Mouse (Mus musculus) T-helper 2 cell (primary cell): ENCODE measurements around the gene Arl10.

Experiments
- in situ Hi-C: fragments of 300-600 bp; cut with MboI, MseI; formaldehyde crosslinking; loops from one replicate; pipeline ENCODE4 v1.15.1; 2025; ENCODE audit warnings: high pct_unique_total_duplicates

Arl10 gene

DNA sequence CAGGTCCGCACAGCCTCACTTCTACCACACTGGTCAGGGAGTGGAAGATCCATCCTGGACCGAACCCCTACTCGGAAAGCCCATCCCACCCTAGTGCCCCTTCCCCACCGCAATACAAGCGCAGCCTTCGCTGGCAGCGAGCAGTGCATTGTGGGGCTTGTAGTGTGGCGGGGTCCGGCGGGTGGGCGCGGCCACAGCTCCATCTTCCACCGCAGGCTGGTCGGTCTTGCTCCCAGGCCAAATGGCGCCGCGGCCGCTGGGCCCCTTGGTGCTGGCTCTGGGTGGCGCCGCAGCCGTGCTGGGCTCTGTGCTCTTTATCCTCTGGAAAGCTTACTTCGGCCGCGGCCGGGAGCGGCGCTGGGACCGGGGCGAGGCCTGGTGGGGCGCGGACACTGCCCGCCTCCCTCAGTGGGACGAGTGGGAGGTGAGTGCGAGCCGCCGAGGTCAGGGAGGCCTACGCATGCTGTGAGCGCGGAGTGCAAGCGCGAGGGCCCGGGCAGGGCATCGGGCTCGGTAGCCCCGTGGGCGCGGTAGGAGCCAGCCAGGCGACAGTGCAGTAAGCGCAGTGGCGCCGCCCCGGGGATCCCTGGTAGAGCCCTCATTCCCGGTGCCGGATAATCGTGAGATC, at the start of gene Arl10:
Gene Arl10 (plus strand): TSS at position 162 of the 628 bp plus-strand sequence.
- in situ Hi-C loops = no loop called here

DNA sequence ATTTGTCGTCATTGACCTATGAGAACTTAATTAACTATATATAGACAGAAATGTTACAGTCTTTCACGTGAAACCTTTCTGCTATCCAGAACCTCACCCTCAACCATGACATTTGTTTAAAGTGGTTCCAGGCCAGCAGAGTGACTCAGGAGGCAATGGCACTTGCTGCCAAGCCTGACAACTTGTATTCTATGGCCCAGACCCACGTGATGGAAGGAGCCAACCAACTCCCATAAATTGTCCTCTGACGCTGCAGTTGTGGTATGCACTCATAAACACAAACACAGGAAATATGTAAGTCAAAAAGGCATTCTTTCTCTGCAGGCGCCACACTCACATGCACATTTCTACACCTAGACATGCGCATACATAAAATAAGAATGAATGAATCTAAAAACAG, 47.7 kb upstream of the Arl10 start:
- in situ Hi-C loops = no loop called here

DNA sequence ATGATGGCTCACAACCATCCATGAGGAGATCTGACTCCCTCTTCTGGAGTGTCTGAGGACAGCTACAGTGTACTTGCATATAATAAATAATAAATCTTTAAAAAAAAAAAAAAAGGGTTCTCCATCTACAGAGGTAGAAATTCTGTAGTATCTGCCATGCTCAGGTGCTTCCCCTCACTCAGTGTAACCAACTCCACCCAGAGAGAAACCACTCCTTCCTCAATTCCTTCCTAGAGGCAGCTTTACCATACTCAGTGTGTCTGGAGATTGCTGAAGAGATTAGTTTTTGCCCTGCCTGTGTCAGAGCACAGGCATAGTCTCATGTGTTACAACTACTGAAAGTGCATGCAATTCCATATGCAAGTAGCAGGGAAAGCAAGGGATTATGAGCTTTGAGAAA, 42.7 kb upstream of the Arl10 start:
- in situ Hi-C loops = no loop called here

DNA sequence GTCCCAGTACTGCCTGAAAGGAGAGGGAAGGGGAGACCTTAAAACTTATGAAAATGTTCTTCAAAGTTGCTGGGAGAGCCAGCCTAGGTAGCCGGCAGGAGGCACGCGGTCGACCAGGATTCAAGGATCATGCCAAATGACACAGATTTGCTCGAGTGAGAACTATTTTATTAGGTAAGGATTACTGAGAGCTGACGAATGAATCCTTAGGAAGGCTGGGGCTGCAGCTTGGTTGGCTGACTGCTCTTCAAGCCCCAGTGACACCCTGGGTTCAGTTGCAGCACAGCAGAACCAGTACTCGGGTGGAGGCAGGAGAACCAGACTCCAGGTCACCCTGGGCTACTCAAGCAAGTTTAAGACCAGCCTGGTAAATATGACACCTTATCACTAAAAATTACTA, 26.8 kb upstream of the Arl10 start:
- in situ Hi-C loops = no loop called here

DNA sequence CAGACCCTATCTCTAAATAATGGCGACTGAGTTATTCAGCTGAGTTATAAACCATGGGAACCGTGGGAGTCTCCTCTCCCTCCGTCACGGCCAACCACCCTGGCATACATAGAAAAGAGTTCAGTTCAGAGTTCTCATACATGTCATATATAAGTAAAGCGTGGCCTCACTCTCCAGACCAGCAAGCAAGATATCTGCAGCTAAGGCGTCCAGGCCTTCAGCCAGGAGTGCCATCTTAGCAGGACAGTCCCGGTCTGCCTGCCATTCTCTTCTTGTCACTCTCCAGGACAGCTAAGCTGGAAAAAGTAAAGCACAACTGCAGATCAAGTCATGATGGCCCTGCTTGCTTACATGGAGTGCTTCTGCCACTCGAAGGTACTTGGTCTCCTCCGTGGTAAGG, 18.6 kb upstream of the Arl10 start:
- in situ Hi-C loops = no loop called here

DNA sequence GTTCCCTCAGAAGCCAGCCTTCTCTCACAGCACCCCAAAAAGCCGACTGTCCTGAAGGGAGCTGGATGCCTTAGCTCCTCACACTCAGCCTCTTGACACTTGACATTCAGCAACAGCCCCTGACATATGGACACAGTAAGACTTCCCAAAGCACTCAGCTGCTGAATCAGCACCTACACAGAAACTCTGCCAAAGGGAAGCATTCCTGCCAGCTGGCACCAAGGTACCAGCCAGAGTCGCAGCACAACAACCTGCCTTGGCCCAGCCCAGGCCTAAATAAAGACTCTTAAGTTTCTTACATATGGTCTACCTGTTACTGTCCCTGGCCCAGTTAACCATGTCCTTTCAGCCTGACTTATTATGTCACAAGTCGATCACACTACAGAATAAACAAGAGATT, 18.0 kb upstream of the Arl10 start:
- in situ Hi-C loops = no loop called here

DNA sequence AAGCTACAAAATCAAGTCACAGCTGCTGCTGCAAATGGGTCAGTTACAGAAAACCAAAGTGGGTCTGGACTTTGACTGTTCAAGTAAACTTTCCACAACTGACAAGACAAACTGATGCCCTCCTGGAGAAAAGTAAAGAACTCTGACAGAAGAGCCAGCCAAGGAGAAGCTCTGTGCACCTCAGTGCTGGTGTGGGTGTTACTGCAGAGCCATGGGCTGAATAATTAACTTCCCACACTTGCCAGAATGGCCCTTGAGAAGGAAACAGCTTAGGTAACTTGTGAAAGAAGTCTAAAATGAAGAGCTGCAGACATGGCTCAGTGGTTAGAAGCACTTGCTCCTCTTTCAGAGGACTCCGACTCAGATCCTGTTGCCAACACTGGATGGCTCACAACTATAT, 17.2 kb upstream of the Arl10 start:
- in situ Hi-C loops = no loop called here

DNA sequence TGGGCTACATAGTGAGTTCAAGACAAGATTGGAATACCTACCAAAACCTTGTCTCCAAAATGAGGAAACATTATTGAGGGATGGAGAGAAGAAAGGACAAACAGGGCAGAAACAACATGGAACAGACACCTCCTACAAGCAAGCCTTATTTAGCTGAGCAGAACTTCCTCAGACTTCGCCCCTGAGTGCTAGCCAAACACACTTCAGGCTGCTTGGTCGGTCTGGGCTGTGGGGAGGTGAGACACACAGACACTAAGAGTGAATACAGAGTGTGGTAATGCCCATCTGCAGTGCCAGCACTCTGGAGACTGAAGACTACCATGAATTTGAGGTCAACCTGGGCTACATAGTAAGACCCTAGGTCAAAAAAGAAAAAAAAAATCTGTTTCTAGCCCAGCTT, 15.2 kb upstream of the Arl10 start:
- in situ Hi-C loops = loop anchor here (10.0 kb wide), 1 partner anchor 1175 kb away; no protein-coding TSS in a partner anchor

DNA sequence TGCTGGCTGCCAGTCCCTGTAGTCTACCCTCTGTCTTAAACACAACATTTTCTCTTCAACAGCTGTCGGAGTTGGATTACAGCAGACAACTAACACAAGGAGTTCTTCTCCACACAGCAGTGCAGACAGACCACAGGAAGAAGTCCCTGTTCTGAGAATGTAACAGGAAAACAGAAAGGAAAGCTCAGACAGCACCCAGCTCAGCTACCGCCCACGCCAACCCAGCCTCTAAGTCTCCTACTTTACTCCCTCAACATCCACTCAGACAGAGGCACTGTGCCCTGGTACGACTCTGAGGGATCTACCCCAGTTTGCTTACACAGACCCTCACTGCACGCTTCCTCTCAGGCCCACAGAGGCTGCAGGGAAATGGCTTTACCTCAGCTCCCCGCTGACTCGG, 14.2 kb upstream of the Arl10 start:
- in situ Hi-C loops = loop anchor here (10.0 kb wide), 1 partner anchor 1176 kb away; no protein-coding TSS in a partner anchor

DNA sequence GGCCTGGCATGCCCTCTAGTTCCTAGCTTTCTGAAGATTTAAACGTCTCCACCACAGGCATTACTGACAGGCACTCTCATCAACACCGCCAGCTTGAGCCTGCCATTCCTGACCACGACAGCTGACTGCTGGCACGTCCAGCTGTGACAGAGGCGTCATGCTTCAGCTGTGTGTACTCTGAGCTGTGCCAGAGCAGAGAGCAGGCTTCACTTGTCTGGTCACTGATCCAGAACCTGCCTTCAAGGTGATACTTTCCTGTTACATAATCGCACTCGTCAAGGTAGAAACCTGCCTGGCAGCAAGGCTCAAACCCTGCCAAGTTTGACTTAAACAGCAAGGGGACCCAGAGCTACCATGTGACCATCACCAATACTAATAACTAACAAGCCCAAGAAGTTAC, 12.3 kb upstream of the Arl10 start:
- in situ Hi-C loops = loop anchor here (10.0 kb wide), 1 partner anchor 1178 kb away; no protein-coding TSS in a partner anchor

DNA sequence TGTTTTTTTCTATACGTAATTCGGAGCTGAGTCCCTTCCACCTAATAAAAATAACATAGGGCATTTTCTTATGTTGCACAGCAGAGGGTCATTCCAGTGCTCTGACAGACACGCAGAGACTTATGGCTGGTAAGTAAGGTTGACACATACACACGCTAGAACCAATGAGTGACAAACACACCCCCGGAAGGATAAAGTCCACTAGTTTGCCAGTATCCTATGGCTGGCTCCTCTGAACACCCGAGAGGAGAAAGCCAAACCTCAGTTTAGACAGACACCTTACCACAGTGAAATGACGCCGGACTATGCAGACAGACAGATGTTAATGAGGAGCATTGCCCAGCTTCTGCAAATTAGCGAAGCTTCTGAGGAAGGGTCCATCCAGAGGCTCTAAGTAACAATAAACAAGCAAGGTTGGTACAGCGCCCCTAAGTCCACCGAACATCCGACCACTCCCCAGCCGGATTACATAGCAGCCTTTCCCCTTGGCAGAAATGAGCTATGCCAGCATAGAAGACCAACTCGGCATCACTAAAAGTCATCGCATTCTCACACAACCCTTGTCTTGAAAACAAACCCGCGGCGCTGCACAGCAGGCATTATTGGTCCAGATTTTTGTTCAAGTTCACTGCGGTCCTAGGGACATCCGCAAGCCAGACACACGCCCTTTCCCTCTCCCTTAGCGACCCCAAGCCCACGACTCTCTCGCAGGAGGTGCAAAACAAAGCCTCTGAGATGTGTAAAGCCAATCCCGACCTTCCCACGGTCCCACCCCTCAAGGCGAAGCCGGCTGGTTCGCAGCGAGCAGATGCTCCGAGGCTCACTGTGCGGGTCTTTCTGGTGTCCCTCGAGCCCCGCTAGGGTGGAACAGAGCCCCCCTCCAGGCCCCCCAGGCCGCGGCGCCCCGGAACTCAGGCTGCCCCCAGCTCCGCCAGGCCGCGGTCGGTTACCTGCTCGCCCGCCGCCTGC, 10.3 kb upstream of the Arl10 start:
- in situ Hi-C loops = loop anchor here (10.0 kb wide), 1 partner anchor 1180 kb away; no protein-coding TSS in a partner anchor

DNA sequence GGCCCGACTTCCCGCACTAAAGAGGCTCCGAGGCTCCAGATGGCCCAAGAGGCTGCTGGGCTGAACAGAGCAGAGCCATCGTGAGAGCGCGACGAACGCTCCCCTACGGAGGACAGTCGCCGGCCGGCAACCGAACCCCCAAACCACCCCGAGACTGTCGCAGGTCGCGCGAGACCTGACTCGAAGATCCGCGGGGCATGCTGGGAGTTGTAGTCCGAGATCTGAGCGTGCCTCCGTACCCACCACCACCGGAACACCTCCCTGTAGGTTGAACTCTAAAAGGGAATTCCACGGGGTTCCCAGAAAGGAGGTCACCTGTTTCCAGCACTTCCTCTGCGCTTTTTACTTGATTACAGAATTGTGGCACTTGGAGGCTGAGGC, 9.6 kb upstream of the Arl10 start, which contains the start of gene 4833439L19Rik:
Gene 4833439L19Rik (minus strand): TSS at position 235 of the 381 bp plus-strand sequence.
- in situ Hi-C loops = loop anchor here (10.0 kb wide), 1 partner anchor 1180 kb away; no protein-coding TSS in a partner anchor

DNA sequence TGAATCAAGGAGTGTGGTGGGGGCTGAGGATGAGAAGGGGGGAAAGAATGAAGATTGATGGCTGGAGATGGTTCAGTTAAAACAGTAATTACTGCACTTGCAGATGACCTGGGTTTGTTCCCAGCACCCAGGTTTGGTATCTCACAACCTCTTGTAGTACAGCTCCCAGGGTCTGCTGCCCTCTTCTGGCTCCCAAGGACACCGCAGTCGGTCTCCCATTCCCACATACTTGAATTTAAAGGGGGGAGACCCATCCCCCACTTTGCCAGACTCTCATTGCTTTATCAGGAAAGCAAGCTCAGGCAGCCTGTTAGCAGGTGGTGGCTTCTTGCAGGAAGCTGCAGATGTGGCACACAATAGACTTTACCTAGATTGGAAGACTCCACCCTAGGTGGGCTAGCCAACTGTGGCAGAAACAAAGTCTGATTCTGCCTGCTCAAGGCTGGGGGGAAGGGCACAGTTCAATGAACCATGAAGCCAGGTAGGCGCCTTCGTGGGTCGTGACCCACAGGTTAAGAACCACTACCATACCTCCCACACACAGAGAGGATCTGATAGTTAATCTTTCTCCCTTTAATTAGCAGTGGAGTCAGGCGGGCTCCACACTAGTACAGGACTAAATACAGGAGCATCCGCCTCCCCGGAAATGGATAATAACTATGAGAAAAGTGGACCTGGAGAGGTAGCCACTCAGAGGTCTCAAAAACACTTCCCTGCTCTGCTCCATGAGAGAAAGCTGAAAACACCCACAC, 9.0 kb upstream of the Arl10 start:
- in situ Hi-C loops = loop anchor here (10.0 kb wide), 1 partner anchor 1181 kb away; no protein-coding TSS in a partner anchor

DNA sequence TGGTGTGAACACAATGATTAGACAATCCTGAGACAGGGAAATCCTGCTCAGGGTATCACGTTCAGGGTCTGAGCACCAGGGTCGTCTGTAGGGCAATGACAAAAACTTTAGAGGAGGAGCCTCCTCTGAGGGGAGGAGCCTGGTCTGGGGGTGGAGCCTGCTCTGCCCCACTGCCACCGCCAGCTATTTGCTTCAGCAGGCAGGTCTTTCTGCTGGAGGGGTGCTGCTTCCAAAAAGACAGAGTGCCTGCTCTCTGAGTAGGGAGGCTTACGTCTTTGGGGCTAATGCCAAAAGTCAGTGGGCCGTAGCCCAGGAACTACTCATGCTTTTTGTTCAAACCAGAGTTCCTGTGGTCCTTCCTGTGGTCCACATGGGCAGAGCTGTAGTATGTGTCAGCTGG, 6.4 kb upstream of the Arl10 start:
- in situ Hi-C loops = loop anchor here (10.0 kb wide), 1 partner anchor 1184 kb away; no protein-coding TSS in a partner anchor

DNA sequence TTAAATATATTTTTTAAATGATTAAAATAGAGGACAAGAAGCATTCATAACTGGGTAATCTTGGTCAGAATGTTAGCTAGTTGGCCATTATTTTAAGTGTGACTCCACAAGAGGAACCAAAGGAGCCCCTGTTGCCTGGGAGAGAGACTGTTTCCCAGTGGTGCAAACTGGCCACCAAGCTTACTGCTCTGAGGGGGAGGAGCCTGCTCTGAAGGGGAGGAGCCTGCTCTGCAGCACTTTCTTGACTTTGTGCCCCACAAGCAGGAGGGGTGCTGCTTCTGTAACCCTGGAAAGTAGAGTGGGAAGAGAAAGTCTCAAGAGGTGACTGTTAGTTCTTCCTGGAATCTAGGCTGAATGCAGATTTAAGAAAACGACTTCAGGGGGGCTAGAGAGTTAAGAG, 5.5 kb upstream of the Arl10 start:
- in situ Hi-C loops = loop anchor here (10.0 kb wide), 1 partner anchor 1184 kb away; no protein-coding TSS in a partner anchor

DNA sequence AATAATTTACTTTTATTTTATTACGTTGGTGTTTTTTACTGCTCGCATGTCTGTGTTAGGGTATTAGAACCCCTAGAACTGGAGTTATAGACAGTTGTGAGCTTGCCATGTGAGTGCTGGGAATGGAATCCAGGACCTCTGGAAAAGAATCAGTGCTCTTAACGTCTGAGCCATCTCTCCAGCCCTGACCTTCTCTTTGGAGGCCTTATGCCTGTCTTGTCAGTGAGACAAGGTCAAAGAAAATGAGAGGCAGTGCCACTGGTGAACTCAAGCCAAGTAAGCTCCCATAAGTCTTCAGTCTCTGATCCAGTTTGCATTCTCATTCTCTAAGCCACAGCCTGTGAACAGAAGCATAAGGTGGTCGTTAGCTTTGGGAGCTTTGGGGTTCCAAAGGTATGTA, 4.1 kb upstream of the Arl10 start:
- in situ Hi-C loops = no loop called here

DNA sequence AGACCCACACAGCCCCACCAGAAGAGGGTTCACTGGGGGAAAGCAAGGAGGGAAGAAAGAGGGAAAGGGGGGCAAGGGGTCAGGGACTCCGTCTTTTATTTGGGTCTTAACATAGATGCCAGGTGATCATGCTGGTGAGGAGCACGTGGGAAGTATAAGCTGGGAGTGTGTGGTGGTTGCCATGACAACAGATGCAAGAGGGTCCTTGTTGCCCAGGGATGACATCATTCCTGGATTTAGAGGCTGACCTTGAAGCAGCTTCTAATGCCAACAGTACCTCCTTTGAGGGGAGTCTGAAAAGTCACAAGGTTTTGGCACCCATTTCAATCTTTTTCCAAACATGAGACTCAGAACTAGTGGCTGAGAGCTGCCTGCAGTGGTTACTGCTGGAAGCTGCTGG, 3.2 kb upstream of the Arl10 start:
- in situ Hi-C loops = no loop called here

DNA sequence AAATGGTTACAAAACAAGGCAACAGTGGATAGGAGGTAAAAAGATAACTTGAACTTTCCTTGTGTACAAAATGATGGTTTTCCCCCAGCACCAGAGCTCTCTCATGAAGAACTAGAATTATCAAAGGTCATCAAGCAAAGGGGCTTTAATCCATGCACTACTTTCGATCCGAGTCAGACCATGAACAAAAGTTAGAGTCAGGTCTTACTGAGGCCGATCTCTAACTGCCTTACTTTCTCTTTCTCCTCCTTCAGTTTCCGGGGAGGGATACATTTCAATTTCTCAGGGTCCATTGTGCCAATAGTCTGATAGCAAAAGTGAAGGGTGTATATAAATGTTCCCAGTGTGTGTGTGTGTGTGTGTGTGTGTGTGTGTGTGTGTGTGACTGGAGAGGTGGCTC, 2.2 kb upstream of the Arl10 start:
- in situ Hi-C loops = no loop called here

DNA sequence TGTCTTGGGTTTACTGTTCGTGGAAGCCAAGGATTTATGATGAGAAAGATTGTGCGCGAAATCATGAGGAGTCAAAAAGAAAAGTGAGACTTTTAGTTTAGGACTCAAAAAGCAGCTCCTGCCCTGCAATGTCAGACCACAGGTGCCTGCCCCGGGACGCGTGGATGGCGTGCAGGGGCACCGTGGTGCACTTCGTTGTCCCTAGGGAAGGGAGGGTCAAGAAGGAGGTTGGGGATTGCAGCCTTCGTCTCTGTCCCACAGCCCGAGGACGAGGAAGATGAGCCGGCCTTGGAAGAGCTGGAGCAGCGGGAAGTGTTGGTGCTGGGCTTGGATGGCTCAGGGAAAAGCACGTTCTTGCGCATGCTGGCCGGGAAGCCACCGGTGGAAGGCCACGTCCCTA, 674 bp downstream of the Arl10 start:
- in situ Hi-C loops = no loop called here

DNA sequence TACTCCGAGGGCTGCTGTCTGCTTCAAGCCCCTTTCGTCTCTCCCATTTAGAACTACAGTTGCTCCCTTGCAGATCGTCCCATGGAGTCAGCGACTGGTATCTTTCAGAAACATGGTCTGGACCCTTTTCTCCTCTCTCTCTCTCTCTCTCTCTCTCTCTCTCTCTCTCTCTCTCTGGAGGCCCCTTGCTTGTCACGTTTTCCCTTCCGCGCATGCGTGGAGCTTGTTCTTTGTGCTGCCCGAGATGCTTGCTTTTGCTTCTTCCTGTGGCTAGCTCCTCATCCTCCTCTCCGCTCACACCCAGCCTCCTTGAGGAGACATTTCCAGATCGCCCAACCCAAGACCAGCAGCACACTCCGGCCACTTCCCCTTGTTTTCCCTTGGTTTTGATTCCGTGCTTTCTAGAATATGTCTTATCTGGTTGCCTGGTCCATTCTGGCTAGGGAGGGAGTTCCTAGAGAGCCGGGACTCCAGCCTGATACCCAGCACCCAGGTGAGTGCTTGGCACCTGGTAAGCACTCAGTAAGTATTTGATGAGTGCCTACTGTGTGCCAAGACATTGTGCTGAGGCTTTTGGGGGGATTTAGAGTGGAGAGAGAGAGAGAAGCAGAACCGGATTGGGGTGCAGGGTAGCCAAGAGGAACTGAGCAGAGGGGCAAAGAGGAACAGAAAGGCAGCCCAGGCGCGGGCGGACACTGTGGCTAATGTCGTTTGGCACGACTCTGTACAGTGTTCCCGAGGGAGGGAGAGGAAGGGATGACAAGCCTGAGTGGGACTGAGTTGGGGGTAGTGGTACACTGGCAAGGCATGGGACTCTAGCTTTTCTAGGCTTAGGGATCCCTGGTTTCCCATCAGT, 3.1 kb downstream of the Arl10 start:
- in situ Hi-C loops = no loop called here

DNA sequence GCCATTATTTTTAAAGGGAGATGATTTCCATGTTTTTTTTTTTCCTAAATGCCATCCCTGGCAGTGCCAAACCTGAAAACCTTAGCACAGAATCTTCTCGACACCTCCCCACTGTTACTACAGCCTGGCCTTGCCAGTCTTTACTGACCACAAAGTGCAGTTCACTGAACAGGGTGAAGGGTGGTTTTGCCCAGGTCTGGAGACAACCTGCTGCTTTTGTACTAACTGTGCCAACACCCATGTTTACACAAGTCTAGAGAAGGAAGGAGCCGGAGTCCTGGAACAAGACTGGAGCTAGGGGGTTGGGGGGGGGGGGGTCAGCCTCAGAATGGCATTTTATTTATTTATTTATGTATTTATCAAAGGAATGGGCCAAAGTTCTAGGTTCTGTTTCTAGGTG, 6.6 kb downstream of the Arl10 start:
- in situ Hi-C loops = no loop called here
